Mouse (Mus musculus): Measurements from ENCODE around the gene Bpifb4.

The Bpifb4 gene

DNA sequence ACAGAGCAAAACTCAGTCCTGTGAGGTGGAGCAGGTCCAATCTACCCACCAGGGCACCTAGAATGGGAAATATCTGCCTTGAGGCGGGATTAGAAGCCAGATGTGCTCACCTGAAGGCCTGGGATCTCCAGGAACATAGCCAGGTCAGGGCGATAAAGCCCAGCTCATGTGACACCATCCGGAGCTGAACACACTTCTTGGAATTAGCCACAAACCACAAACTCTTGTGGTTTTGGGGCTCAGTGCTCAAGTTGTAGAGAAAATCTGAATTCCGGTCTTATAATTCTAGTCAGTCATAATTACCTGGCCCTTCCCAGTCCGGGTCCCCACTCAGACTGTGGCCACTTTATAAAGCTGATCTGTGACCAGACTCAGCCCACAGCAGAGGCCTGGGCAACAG, at the start of gene Bpifb4:
Gene Bpifb4 (plus strand): TSS at position 370 of the 400 bp plus-strand sequence.
- no peak for DNase-seq

DNA sequence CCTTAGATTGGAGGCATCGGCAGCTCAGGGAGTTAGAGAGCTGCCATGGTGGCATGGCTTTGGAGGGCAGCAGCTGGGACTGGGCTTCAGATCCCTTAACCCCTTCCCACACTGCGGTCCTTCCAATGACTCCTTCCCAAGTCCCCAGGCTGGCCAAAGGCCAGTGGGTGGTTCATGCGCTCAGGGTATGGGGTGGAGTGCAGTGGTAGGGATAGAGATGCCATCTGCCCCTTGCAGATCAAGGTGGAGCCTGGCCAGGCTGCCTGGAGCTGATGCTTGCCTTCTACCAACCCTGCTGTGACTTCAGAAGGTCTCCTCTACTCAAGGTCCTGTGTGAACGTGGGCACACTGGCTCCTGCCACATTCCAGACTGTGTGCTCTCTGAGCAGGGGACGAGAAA, 38.9 kb upstream of the Bpifb4 start:
- peak in 1 of 2 experiments; percentile 25 for DNase-seq

DNA sequence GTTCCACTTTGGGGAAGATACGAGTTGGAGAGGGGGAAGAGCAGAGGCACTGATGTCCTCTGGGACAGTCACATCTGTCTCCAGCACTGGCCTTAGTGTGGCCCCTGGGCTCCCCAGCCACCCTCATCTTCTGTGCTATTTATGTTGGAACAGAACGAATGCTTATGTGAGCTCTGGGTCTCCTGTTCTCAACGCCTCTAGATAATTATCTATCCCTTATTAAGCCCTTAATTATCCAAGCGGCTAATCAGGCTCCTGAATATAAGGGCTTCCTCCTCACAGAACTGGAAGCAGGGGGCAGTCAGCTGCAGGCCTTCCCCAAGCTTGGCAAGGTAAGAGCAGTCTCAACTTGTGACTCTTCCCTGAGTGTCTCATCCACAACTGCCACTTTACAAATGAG, 37.9 kb upstream of the Bpifb4 start, which contains the start of gene Bpifb6:
Gene Bpifb6 (plus strand): TSS at position 301 of the 400 bp plus-strand sequence.
- DNase-seq = no peak

DNA sequence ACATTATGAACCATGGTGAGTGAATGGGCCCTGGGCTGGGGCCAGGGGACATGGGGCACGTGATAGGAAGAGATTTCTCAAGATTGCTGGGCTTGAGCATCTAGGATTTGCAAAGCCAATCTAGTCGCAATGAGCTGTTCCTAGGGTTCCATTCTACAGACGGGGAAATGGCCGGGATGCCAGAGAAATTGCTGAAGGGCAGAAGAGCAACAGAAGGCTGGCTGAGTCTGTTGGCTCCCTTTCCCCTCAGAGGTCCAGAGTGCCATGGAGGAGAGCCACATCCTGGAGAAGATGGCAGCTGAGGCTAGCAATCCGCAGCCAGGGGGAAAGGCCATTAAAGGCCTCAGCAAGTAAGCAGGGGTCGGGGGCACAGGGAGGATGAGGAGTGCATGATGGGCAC, 35.3 kb upstream of the Bpifb4 start:
- peak; percentile 50 to 59 for DNase-seq

DNA sequence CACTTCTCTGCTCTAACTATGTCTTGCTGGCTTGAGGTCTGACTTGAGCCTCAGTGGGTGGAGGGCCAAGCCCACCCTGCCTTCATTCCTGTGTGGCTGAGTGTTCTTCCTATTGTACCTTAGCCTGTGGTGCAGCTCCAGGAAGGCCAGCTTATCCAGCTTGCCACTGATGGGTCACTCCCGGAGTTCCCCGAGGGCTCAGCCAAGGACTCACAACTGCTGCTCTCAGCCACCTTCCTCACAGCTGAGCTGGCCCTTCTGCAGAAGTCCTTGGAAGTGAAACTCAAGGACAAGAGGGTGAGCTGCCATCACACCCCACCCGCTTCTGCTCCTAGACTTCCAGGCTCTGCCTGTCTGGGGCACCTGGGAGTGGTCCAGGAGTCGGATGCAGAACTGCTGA, 31.4 kb upstream of the Bpifb4 start:
- no peak for DNase-seq

DNA sequence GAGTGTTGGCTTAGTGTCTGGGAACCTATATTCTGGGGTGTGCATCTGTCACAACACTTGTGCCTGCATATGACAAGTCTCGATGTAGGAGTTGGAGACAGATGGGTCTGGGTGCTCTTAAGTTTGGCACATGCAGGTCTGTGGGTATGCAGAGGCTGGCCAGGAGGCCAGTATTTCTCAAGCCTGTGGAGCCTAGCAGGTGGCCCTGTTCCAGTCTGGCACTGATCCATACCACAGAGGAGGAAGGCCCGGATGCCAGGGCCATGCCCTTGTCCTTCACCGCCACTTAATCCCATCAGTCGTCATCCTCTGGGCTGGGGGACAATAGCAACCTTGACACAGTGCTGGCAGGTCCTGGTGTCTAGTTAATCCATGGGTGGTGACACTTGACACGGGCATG, 23.9 kb upstream of the Bpifb4 start:
- DNase-seq = peak; percentile 12 to 16

DNA sequence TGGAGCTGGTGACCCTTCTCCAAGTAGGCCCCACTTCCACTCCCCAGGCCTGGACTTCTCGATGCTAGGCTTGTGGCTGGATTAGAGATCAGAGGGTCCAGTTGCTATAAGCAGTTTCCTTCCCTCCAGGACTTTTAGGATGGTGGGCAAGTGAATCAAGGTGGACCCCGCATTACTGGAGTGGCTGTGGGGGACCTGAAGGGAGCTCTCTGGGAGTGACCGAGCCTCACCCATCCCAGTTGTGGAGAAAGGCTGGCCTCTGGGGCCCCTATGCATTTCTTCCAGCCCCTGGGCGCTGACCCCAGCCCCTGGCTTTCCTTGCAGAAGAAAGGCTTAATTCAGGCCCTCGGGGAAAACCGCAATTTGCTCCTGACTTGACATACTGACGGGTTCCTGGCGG, 20.1 kb upstream of the Bpifb4 start, which contains the start of gene Bpifb3:
Gene Bpifb3 (plus strand): TSS at position 301 of the 400 bp plus-strand sequence.
- DNase-seq = no peak

DNA sequence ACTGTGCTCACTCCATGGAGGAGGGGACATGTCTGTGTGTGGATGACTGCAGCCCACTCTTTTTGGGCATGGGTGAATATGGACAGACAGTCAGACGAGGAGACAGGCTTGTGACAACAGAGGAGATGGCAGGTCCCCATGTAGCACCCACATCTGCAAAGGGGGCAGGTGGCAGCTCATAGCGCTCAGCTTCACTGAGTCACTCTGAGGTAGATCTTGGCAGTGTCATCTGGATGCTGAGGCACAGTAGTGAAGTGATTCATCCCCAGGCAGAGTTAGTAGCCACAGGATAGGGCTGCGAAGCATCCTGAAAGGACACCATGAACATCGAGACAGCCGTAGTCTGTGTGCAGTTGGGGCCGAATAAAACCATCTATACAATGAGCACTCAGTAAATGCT, 16.8 kb upstream of the Bpifb4 start:
- no peak for DNase-seq

DNA sequence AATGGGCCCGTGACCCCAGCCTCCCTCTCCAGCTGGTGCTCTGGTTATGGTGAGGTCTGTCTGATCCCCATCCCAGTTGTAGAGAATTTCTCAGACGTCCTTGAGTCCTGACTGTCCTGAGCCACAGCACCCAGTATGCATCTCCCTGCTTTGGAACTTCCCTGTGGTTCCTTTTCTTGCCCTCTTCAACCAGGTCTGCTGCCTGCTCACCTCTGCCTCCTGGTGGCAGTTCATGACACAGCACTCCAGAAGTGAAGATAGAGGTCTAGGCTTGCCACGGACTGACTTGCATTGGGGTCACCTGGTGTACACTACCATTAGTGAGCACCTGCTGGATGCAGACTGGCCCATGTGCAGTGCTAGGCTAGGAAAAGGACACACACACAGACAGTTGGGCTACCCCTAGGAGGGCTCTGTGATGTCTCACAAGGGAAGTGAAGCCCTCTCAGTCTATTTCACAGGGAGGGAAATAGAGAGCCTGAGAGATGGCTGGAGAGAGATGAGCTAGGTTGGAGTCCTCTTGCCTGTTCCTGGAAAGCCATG, 8.1 kb upstream of the Bpifb4 start:
- DNase-seq = peak; percentile 67 to 68

DNA sequence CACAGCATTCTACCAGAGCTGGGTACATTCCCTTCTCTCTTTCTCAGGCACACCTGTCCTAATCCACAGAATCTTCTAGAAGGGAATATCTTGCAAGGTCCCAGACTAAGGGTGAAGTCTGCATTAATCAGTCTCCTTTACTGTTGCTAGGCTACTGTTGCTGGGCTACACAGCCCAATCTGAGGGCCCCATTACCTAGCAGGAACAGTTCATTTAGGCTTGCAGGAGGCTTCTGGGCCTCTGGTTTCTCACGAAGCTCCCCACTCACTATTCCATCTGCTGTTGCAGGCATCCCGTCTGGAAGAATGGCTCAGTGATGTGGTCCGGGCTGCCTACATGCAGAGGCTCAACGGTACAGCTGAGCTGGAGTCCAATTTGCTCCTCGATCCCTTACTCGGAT, 6.9 kb upstream of the Bpifb4 start:
- DNase-seq = no peak

DNA sequence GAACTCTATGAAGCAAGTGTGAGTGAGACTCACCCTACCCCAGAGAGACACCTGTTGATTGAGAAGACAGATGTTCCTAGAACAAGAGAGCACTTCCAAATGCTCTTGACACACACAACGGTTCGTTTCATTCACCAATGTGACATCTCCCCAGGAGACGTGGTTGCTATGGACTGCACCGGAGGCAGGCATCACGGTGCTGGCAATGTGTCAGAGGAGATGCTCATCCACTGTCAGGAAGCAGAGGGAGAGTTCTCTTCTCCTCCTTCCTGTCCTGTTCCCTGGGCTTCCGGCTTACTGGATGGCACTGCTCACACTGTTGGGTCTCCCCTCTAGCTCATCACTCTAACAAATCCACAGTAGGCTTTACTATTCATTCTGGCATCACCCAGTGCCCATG, 4.7 kb upstream of the Bpifb4 start:
- DNase-seq = no peak

DNA sequence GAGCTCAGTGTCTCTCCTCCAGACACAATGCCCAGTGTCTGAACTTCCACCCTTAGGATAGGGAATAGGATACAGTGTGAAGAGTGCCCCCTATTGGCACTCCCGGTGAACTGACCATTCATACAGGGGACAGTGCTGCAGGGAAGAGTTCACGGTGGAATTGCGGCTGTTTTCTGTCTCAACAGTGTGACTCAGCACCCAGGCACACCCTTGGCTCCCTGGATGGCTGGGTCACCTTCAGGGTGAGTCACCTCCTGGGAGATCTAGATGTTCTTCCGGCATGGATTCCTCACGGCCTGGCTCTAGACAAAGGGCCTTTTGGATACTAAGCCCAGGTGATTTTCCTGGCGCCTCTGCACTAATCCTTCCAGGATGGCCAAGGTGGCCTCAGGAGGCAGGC, 2.7 kb upstream of the Bpifb4 start:
- no peak for DNase-seq

DNA sequence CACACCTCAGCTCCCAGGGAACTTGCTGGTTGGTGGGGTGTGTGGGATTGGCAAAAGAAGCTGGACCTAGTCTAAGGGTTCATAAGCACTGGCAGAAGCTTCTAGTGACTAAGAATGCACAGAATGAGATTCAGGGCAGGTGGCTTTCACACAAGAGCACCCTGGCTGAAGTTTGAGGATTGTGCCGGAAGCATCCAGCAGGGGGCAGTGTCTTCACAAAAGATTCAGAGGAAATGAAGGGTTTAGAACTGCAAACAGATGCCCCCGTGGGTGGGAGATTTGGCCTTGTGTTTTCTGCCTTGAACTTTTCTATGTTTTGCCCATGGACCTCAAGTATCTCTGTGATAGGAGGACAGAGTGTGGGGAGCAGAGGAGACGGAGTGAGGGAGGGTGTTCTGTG, 5.5 kb downstream of the Bpifb4 start:
- peak; percentile 72 to 75 for DNase-seq

DNA sequence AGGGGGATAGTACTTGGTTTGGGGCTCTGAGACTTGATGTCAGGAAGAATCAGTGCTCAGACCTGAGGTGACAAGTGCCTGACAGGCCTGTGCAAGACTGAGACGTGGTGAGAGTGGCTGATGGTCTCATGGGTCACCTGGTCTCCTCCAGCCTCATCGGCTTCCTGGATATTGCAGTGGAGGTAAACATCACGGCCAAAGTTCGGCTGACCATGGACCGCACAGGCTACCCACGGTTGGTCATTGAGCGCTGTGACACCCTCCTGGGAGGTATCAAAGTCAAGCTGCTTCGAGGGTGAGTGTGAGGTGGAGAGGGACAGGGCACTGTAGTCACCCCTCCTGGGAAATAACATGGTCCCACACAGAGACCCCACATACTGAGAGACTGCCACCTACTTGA, 6.6 kb downstream of the Bpifb4 start:
- no peak for DNase-seq

DNA sequence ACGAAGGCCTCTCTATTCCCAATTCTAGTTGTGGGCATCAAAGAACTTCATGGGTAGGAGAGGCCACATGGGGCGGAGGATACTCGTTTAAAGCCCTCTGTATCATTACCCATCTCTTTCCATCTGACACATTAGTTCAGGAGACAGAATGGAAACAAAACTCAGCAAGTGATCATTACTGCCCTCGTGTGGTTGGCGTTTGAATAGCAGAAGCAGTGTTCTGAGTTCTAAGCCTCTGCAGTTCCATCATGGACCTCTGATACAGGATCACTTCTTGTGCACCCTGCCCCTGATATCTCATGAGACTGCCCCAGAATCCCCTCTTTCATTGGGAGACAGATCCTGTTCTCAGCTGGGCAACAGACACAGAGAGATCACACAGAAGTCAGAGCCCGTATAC, 14.9 kb downstream of the Bpifb4 start:
- peak; percentile 75 to 83 for DNase-seq

DNA sequence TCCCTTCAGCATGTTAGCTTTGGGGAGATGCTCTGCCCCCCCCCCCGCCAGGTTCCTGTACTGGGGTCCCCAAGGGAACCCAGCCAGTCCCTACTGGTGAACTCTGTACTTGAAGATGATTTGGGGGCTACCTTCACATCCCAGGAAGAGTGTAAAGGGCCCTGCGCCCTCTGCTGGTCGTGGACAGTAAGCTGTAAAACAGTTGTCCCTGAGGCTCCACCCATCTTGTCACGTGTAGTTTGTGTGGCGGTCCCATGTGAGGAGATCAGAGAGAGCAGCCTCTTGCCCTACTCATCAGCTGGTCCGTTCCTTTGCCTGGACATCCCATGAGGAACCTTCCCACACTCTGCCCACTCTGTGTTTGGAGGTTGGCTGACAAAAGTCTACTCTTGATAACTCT, 15.8 kb downstream of the Bpifb4 start:
- DNase-seq = peak in 1 of 2 experiments; percentile 49

DNA sequence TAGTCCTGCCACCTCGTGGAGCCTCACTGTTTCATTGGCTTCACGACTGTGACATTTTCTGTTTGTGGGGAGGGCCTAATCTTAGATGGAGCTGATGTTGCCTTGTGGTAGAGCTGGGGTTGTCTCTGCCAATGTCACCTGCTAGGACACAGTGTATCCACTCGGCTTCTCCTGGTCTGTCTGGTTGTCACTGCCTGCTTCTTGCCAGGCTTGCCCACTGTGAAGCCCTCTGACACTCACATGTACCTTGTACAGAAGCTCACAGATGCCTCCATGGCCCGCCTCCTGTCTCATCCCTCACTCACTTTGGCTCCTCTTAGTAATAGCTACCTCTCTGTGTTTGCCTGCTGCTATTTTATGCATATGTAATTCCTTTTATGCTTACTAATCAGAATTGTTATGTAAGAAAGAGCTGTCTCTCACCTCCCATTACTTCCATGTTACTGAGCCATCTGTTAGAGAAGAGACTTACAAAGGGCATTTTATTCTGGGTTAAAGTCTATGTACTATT, 24.9 kb downstream of the Bpifb4 start:
- peak; percentile 53 to 72 for DNase-seq

DNA sequence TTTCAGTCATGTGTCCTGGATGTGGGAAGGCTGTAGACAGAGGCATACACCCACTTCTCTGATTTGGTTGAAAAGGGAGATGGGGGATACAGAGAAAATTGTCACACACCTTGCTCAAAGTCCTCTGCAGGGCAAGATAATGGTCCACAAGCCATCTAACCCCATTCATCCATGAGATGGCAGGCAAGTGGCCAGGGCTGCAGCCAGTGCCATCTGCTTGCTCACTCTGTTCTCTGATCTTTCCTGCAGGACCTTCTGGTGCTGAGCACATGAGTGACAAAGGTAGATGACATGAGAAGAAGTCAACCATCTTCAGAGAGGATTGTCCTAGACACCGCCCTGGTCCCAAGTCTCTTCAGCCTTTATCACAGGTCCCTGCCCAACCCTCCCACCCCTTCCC, 25.3 kb downstream of the Bpifb4 start:
- DNase-seq = peak; percentile 95 to 97

DNA sequence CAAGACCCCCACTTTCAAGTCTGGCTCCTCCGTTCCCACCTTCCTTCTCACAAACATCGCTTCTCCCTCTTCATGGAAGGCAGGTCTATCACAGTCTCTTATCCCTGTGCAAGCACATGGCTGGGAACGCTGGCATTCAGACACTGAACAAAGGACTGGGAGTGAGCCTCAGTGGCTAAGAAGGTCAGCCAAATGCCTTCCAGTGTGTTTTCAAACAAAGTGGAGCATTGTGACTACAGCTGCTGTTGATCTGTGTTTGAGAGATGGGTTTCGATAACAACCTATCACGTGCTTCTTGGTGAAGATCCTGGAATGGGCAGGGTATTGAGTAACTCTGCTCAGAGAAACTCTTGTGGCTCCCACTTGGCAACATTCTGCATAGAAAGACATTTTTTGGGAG, 32.2 kb downstream of the Bpifb4 start:
- no peak for DNase-seq

DNA sequence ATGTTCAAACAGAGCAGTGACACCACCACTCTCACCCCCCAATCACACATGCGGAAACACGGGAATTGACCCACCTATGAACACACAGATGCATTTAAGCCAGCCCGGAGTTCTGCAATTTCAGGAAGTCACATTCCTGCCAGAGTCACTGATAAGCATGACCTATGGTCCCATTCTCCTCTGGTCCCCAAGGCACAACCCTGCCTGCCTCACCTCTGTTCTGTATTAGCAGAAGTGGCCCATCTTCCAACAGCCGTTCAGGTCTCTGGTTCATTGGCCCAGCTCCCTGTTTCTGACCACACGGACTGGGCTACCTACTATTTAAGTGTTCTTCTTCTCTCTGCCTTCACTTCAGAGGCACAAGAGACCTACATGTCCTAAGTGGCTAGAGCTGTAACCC, 36.6 kb downstream of the Bpifb4 start, which contains the start of gene Bpifa6:
Gene Bpifa6 (plus strand): TSS at position 364 of the 400 bp plus-strand sequence.
- DNase-seq = no peak

DNA sequence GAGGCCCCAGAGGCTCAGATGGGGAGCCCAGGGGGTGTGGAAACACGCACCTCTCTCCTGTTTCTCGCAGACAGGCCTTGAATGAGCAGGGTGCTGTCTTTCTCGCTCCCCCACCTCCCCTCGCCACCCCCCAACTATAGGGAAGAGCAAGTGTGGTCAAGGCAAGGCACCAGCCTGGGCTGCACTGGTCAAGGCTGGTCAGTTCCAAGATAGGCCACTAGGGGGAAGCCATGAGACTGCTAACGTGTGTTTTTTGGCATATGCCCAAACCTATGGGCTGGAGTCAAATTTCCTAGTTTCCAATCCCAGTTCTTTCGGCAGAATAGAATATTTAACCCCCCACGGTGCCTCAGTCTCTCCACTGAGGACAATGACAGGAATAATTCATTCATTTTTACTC, 57.8 kb downstream of the Bpifb4 start:
- DNase-seq = peak; percentile 80 to 85

DNA sequence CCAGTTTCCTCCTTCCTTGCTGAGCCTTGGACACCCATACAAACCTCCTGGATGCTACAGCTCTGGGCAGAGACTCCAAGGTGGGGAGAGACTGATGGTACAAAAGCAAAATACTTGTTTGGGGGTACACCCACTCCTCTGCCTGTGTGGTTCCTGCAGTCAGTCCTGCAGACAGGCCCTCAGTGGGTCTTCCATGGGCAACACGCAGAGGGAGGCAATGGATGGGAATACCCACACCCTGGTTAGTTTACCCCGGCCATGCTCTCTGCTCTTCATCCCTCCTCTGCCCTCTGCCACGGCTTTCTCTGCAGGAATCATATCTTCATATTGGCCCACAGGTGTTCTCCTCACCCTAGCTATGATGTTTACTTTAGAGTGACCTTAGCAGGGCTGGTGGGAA, 62.5 kb downstream of the Bpifb4 start:
- no peak for DNase-seq

DNA sequence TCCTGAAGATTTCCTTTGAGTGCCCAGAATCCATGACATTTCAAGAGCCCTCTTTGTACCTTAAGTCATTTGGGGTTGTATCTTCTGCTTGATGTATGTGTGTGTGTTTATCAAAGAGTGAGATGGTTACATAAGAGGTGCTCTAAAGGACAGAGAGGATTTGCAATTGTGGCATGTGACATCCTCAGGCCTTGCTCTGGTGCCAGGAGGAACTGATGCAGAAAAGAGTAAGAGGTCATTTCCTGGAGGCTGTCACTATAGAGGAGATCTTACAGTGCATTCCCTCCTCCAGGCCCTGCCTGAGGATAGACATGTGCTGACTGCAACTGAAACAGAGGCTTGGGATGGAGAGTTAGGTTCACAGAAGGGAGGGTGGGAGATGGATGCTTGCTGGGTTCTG, 63.0 kb downstream of the Bpifb4 start:
- no peak for DNase-seq

DNA sequence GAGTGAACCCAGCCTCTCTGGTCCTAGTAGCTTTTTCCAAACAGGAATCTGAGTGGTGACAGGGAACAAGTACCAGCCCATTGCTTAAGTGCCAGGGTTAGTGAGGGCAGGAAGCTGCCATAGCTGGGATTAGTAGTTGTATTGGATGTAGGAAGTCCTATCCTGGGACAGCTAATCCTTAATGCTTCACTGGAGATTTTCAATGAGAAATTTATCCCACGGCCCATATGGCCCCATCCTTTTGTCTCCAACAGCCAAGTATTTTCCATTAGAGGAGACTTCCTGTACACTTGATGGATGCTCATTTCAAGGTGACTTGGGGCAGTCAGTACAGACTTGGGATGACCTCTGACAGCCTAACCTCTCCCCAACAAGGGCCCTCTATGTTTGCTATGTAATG, 66.4 kb downstream of the Bpifb4 start:
- DNase-seq = no peak

DNA sequence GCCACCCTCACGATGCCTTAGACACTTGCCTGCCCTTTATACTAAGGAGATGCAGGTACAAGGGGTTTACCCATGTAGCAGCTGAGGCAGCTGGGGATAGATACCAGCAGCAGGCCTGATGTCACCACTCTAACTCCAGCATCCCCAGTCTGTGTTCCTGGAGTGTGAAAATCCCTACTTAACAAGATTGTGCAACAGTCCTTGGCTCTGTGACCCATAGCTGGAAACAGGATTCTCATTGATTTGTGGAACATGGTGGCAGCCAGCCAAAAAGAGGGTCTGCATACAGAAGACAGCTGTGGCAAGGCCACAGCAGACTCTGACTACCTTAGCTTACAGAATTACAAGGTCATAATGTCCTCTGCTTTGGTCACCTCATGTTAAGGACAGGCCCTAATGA, 67.1 kb downstream of the Bpifb4 start:
- DNase-seq = no peak
